Mouse (Mus musculus) cerebellum, adult 18-20 months (tissue): Measurements from ENCODE around the gene Cd248.

Experiments
- DNase-seq, 2 experiments: peaks; one replicate each; pipeline ENCODE4 v3.0.0; 2021

Cd248 gene

DNA sequence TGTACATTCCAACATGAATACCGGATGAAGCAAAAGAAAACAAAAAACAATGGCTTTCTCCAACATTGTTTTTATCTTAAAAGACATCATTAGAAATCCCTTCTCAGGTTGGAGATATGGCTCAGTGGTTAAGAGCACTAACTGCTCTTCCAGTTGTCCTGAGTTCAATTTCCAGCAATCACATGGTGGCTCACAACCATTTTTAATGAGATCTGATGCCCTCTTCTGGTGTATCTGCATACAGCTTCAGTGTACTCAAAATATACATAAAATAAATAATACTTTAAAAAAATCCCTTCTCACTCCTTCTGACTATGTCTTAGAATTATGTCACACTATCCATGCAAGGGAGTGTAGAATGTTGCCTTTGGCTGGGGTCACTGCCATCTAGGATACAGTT lies 11.4 kb downstream of the Cd248 start:
- DNase-seq: no peak

DNA sequence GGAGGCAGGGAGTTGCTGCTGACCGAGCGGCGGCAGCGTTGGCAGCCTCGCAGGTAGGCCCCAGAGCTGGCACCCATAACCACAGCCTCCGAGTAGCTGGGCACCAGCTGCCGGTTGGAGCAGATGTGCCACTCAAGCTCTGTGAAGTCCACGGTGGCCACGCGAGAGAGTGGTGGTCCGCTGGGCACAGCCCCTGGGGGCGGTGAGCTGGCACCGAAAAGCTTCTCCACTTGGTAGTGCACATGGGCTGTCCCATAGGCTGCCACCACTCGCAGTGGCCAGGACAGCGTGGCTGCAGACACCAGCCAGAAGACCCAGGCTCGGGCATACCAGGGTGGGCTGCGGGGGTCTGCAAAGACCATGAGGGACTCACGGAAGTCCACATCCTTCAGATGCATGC lies 14.1 kb downstream of the Cd248 start:
- DNase-seq: no peak

DNA sequence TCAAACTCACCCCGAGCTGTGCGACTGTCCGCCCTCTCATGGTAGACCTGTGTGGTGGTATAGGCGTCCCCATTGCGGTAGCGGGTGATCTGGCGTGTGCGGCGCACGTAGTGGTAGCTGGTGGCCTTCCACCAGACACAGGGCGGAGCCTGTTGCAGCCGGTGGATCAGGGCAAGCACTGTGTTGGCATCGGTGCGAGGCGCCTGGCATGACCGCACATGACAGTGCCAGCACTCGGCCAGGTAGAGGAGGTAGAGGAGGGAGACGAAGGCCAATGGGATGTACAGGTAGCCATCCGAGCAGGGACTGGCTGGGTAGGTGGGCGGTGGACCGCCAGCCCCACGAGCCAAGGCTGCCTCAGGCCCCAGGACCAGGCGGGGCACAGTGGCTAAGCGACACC lies 14.7 kb downstream of the Cd248 start:
- DNase-seq: peak; percentile 53 to 54

DNA sequence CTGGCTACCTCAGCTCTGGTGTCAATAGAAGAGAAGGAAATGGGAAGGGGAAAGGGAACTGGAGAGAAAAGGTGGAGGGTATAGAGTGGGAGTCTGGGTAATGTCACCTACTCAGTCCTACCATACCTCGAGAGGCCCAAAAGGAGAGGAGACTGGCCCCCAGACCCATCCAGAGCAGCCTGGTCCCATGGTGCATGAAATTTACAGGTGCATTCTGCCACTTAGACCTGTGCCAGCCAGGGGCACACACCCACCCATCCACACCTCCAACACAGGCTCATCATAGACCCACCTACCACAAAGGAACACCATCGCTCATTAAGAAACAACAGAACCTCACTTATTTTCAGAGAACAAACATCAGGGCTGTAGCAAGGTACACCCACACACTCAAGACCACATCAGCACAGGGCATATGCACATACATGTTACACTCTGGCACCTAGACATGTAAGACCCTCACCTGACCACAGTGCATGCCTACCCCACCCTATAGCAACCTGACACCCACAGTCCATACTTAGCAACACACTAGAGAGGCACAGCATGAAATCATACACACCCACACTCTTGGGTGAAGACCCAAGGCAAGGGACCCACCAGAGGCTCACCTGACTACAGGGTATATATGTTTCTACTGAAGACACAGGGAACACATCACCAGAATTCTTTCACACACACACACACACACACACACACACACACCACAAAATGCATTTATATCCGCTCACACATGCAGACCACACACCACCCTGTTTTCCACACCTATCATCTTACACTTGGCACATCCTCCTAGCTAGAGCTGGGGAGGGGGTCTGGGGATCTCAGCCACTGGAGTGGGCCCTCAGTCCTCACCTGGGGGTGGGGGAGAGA lies 16.3 kb downstream of the Cd248 start:
- peak in 1 of 2 experiments; percentile 25 for DNase-seq

DNA sequence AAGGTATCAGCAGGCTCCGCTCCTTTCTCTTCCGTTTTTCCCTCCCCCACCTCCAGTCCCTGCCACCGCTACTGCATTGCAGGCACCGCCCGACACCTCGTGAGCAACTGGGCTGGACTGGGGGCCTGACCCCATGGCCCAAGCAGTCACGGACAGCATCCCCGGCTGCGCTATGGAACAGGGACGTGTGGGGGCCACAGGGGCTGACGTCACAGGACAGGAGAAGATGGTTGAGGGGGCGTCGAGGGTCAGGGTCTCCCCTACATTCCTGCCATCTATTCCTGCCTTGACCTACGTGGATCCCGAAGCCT lies 16.9 kb downstream of the Cd248 start:
- DNase-seq: peak; percentile 49 to 57

DNA sequence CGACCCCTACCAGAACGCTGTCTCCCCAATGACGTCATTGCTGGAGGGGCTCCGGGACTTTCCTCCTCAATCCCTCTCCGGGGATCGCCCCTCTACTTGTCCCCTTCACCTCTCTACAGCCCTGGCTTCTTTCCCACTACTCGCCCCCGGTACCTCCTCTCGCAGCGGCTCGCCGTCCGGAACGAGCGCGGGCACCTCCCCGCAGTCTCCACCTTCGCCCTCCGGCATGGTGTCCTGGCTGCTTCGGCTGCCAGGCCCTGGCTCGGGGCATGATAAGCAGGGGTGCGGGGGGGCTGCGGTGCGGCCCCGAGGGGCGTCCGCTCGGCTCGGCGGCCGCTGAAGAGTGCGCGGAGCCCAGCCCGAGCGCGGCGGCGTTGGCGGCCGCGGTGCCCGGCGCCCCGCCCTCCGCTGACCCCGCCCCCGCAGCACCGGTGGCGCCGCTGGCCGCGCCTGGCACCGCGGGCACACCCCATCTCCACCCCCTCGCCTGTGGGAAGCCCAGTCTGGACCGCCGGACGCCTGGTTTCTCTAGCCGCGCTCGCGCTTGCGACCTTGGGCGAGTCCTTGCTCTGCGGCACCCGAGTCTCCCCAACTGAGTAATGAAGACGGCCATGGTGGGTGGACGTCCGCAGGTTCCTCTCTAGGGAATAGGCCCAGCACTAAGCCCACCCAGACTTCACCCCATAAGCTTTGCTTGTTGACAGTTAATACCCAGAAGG lies 17.4 kb downstream of the Cd248 start, which contains the start of gene Tmem151a:
Tmem151a (minus strand) TSS at position 387 of the 719 bp plus-strand sequence.
- peak; percentile 76 to 86 for DNase-seq

DNA sequence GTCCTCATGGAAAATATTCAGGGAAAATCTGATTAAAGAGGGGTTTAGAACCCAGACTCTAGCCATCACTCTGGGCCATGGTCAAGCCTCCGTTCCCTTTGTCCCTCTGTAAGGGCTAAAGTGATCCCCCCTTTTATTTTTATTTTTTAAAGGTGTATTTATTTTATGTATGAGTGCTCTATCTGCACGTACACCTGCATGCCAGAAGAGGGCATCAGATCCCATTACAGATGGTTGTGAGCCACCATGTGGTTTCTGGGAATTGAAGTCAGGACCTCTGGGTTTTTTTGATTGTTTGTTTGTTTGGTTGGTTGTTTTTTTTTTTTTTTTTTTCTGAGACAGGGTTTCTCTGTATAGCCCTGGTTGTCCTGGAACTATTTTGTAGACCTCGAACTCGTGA lies 18.7 kb downstream of the Cd248 start:
- peak in 1 of 2 experiments; percentile 14 for DNase-seq

DNA sequence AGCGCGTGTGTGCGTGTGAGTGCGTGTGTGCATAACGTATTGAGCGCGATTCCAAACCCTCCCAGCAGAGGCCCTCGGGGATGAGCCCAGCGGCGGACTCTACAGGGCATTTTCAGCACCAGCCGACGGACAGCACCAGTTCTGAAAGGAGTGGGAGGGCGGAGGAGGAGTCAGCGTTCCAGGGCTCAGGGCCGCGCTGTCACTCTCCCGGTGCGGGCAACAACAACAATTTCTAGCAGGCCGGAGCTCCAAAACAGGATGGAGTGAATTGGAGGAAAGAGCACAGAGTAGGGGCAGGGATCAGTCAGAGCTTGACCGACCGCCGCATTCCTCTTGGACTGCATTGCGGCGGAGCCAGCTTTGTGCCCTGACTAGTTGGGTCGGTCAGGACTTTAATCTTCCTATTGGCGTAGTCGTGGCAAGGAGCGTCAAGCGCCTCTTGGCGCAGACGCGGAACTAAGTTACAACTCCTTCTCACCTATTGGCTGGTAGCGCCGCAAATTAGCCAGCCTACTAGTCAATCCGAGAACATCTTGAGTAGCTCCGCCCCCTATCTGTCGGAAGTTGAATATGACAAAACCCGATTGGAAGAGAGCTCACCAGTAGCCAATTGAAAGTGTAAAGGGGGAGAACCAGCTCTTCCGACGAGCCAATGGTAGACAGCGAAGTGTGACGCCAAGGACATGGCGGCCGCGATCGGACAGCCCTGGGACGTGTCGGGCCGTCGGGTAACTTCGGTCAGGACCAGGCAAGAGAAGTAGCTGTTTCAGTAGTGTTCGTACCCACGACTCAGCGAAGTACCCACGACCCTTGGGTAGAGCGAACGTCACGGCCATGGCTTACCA lies 20.2 kb downstream of the Cd248 start, which contains the start of gene Yif1a:
Yif1a (plus strand) TSS at position 655 of the 845 bp plus-strand sequence.
- DNase-seq: peak; percentile 90 to 98

DNA sequence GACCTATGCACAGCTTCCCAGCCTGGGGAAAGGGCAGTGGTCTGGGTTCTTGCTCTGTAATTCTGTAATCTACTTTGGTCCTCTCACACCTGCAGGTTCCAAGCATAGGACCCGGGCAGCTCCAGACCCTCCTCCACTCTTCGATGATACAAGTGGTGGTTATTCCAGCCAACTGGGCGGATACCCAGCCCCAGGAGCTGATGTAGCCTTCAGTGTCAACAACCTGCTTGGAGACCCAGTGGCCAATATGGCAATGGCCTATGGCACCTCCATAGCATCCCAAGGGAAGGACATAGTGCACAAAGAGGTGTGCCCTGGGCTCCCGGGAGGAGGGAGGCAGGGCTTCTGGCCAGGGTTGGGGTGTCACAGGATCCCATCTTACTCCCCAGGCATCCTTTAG lies 21.4 kb downstream of the Cd248 start:
- DNase-seq: peak in 1 of 2 experiments; percentile 31

DNA sequence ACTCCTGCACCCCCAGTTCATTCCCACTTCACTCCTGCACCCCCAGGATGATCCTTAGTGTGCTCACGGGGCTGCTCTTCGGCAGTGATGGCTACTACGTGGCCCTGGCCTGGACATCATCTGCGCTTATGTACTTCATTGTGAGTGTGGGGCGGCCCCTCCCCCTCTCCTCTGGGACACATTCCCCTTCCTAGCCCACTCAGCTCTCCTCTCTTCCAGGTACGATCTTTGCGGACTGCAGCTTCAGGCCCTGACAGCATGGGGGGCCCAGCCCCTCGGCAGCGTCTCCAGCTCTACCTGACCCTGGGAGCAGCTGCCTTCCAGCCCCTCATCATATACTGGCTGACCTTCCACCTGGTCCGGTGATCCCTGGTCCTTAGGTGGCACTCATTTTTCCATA lies 24.2 kb downstream of the Cd248 start:
- DNase-seq: peak in 1 of 2 experiments; percentile 22

DNA sequence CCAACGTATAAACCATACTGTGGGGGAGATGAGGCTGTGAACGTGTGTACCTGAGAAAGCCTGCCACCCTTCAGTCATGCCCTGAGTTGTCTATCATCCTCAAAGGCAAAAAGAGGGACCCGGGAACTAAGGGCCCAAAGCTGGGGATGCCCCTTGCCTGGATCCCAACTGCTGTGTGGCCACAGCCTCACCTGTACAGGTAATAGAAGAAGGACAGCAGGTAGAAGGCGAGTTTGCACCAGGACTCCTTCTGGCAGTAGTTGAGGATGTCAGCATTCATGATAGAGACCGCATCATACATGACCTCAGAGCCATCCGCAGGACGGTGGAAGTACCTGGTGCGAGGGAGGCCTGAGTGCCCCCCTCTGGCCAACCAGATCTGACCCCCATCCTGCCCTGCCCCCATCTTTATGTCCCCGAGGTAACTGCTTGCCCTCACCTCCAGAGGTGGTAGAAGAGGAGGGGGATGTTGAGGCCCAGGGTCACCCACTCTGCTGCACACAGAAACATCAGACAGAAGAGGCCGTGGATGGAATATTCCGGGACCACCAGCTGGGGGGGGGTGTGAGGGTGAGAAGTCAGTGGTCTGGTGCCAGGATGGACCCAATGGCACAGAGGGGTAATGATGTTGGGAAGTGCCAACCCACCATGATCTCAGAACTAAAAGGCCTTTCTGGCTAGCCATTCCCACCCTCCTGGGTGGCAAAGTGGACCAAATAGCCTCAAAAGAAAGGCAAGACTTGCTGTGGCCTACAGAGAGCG lies 25.8 kb downstream of the Cd248 start:
- DNase-seq: no peak

DNA sequence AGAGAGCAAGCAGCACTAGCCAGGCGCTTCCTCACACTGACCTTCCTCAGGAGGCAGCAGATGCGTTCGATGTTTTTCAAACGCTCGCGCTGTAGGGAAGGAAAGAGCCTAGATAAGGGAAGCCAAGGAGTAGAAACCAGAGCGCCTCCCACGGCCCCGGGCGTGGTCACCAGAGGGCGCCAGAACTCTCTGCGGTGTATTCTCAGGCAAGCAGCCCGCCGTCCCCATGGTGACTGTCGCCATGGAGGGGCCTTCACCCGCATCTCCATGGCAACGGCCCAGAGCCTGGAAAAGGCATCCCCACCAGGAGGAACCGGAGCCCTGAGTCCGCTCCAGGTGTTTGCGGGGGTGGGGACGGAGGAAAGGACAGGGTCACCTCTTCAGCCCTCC lies 26.4 kb downstream of the Cd248 start:
- peak; percentile 96 to 98 for DNase-seq

DNA sequence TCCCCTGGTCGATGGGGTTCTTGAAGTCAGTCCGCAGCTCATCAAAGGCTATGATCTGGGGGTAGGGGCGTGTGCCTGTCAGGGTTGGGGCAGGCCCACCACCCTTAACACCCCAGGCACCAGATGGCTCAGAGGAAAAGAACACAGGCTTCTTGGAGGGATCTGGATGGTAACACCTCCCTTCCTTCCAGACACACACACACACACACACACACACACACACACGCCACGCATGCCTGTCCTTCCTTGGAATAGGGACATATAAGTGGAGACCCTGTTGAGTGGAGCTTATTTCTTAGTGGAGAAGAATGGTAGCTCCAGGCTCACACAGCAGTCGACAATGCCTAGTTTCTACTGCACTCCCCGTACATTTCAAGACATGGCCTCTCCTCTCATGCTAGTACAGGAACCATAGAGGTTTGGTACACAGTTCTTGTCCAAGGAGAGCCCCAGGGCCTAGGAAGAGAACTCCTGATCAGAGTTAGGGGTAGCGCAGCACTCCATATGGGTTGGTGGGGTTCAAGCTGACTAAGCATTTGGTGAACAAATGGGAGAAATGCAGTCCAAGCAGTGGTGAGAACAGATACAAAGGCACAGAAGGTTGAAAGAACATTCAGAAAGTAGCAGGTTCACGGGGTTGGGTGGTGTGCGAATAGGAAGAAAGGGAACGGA lies 27.0 kb downstream of the Cd248 start:
- DNase-seq: peak in 1 of 2 experiments; percentile 30

DNA sequence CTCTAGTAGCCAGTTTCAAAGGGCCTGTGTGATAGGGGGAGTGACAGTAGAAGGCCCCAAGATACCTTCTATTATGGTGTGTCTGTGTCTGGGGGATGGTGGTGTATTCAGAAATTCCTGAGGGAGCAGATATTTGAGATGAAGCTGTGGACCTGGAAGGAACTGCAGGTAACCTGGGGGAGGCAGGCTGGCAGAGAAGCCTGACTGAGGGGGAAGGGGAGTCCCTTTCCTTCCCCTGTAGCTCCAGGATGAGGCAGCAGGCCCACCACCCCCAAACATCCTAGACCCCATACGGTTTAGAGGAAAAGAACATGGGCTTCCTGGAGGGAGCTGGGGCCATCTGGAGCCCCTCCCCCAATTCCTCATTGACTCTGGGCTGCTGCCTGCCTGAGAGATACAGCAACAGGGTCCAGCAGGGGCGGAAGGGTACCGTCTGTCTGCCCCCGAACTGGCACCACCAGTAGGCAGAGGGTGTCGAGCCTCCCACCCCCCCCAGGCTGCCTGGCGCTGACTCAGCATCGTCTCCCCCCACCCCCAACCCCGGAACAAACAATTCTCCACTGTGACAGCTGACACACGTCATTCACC lies 28.1 kb downstream of the Cd248 start:
- DNase-seq: peak in 1 of 2 experiments; percentile 23

DNA sequence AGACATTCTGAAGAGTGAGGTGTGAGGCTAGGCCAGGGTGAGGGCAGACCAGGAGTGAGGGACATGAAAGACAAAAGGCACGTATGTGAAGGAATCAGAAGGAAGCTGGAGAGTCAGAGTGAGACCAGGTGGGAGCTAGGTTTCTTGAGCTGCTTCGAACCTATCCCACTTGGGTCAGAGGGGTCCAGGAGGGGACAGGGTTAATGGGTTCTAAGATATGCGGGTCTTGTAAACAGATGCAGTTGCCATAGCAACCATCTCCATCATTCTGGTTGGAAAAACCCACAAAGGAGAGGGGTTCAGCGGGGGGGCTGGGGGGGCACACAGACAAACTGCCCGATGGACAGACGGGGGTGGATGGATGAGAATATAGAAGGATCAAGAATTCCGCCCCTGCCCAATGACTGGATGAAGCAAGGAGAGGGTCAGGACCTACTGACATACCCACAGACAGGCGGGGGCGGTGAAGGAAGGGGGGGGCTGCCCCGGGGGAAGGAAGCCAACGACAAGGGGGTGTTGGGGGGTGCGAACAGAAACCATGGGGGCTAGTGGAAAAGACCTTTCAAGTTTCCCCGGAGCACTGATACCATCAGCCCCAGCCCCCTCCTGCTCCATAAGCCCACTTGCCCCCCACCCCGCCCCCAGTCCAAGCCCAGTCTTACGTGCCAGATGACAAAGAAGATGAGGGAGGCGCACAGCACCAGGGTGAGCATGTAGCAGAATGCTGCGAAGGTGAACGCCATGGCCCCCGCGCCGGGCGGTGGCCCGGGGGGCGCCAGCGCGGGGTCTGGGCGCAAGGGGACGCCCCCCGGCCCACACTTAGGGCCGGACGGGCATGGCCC lies 29.9 kb downstream of the Cd248 start:
- peak in 1 of 2 experiments; percentile 16 for DNase-seq

DNA sequence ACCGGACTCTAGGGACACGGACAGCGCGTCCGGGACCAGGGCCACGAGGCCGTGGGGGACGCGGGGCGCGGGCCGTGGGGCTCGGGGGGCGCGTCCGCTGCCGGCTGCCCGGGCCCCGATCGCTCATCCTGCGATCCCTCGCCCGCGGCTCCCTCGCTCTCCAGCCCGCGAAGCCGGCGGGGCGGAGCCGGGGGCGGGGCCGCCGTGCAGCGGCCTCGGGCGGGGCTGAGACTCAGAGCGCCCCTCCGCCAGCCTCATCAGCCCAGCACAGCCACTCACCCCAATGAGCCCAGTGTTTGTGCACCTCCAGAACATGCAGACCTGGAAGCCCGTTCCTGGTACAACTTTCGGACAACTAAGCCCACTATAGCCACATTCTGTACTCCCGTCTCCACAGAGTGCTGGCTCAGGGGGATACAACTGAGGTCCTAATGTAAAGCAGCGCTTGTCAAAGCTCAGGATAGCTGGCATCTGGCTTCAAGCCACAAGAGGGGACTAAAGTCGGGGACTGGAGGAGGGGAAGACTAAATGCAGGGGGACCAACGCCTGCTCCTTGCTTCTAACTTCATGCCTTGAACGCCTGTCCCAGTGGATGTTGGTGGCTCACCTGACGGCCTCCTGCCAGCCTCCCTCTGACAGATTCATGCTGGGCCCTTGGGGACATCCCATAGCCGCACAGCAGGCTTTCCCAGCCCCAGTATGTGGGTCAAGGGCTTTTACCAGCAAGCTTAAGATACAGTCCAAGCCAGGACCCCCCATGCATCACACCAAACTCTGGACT lies 30.7 kb downstream of the Cd248 start, which contains the start of gene Cnih2:
Cnih2 (minus strand) TSS at position 159 of the 781 bp plus-strand sequence.
- peak; percentile 76 to 85 for DNase-seq

DNA sequence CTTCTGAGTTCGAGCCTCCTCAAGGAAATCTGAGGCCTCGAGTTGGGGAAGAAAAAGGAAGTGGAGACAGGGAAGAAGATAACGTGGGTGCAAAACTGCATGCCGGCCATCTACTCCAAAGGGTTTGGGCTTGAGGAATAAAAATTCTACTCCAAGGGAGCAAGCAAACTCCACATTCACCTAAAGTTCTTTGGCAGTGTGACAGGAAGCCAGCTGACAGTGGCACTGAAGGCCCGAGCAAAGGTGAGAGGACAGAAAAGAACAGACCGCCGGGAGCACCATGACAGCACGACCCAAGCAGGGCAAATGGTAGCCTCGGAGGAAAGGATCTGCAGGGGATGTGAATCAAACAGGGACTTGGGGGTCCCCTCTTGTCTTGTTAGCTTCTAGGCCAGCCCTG lies 38.2 kb downstream of the Cd248 start:
- DNase-seq: no peak

DNA sequence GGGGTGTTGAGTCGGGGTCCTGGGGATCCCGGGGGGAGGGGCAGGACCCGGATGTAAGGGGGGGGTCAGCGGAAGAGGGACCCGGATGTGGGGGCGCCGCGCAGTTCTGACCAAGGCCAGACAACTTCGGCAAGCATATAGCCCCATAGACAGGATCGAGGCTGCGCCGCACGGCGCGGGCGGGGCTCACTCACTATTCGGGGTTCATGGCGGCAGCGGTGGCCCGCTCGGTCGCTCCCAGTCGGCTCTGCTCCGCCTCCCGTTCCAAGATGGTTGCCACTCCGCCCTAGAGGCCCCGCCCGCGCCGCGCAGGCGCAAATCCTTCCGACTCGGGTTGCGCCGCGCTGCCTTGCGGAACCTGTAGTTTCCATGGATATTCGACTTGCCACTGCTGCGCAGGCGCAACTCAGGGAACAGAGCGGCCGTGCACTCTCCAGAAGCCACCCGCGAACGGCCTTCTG lies 38.9 kb downstream of the Cd248 start, which contains the start of gene Rab1b:
Rab1b (minus strand) TSS at position 342 of the 461 bp plus-strand sequence.
- peak; percentile 98 to 99 for DNase-seq
